Mouse (Mus musculus) cerebellum, adult 2 months (tissue): Measurements from ENCODE around the gene Add3. TPM values are rescaled to one million over a fixed set of nuclear protein-coding genes. Genes with fewer than 3 reads are reported as not detected.

ENCODE experiments used
- DNase-seq, 2 experiments: peaks; one replicate each; pipeline ENCODE4 v3.0.0; 2021
- H3K27ac ChIP-seq: fragments of 200-500 bp; 2 replicates; pipeline ENCODE4 v1.5.1; 2012; ENCODE audit warnings: low read length, control low read depth, inconsistent platforms; ENCODE audit not compliant: insufficient read depth
- H3K27me3 ChIP-seq: fragments of 200-500 bp; 2 replicates; pipeline ENCODE4 v1.6.1; 2012; ENCODE audit warnings: inconsistent platforms, mild to moderate bottlenecking, low read length, moderate library complexity; ENCODE audit not compliant: control insufficient read depth, insufficient read depth
- H3K4me1 ChIP-seq: fragments of 200-500 bp; 2 replicates; pipeline ENCODE4 v1.6.1; 2011; ENCODE audit warnings: low read length; ENCODE audit not compliant: control insufficient read depth, insufficient read depth
- H3K4me3 ChIP-seq: fragments of 200-500 bp; replicated peaks from 2 replicates; pipeline ENCODE3; 2011; ENCODE audit warnings: mild to moderate bottlenecking, low read depth, low read length, control low read depth; ENCODE audit not compliant: insufficient read depth
- CTCF ChIP-seq: fragments of 200-500 bp; IDR thresholded peaks from 2 replicates; pipeline ENCODE4 v1.5.1; 2011; ENCODE audit warnings: low read depth, mild to moderate bottlenecking, control low read depth, low read length, moderate library complexity, borderline replicate concordance; ENCODE audit not compliant: insufficient read depth
- POLR2A ChIP-seq: fragments of 200-500 bp; IDR thresholded peaks from 2 replicates; pipeline ENCODE4 v1.6.1; 2011; ENCODE audit warnings: low read length, control low read depth, borderline replicate concordance; ENCODE audit not compliant: insufficient read depth
- WGBS: fragments of 180-500 bp; shearing (Covaris S2); methylation state at CpG from one replicate; pipeline ENCODE4 v1.1.7; 2018; 5-methylcytosine and 5-hydroxymethylcytosine counted together
- polyA plus RNA-seq: library from polyadenylated mRNA; depleted of rRNA; stranded (reverse); fragments of >200 nt; gene quantifications from 2 replicates; pipeline ENCODE4 v1.2.3, GENCODE M21; 2012

Add3 gene
- polyA plus RNA-seq, 1 experiment = 80.2 TPM

- Histone ChIP-seq H3K27me3 (no peaks in the 10 kb centered on the region), H3K4me3 (no peak overlapping the region), H3K4me1 (no peaks in the 10 kb centered on the region), H3K27ac (no peak overlapping the region)
- TF ChIP-seq CTCF = no peak
- no peak for TF ChIP-seq POLR2A
- no peak for DNase-seq
- WGBS = 87% methylated on average over 17 of the region's 17 CpGs
These were observed 132.9 kb downstream of the Add3 start for GRCm38 (mm10) chr19:53273055-53273722.

- TF ChIP-seq CTCF (no peak), POLR2A (no peak)
- 88% methylated on average over 23 of the region's 23 CpGs for WGBS
These were observed 133.7 kb downstream of the Add3 start for GRCm38 (mm10) chr19:53273781-53274428.

GRCm38 (mm10) chr19:53275204-53275603 lies 135.0 kb downstream of the Add3 start:
- no peak for DNase-seq
- WGBS = 51% methylated on average over 3 of the region's 3 CpGs
- no peak overlapping the region for H3K4me3 ChIP-seq
- H3K27ac ChIP-seq = no peak overlapping the region
- H3K4me1 ChIP-seq = no peaks in the 10 kb centered on the region
- TF ChIP-seq CTCF (no peak), POLR2A (no peak)
- no peaks in the 10 kb centered on the region for H3K27me3 ChIP-seq

More at GRCm38 (mm10) chr19:53273781-53274428, 133.7 kb downstream of the Add3 start:
- Histone ChIP-seq H3K27ac (no peak overlapping the region), H3K4me1 (no peaks in the 10 kb centered on the region), H3K4me3 (no peak overlapping the region), H3K27me3 (no peaks in the 10 kb centered on the region)
- no peak for DNase-seq

- no peaks in the 10 kb centered on the region for H3K27me3 ChIP-seq
- WGBS = 78% methylated on average over 19 of the region's 19 CpGs
- DNase-seq = no peak
- H3K4me3 ChIP-seq = no peak overlapping the region
- H3K27ac ChIP-seq = no peak overlapping the region
- no peak for TF ChIP-seq POLR2A
- no peak for TF ChIP-seq CTCF
- no peaks in the 10 kb centered on the region for H3K4me1 ChIP-seq
These were observed 136.9 kb downstream of the Add3 start for GRCm38 (mm10) chr19:53276902-53277707.

- Histone ChIP-seq H3K4me1 (no peaks in the 10 kb centered on the region), H3K27ac (no peak overlapping the region), H3K27me3 (no peaks in the 10 kb centered on the region), H3K4me3 (no peak overlapping the region)
- DNase-seq = no peak
- 76% methylated on average over 19 of the region's 19 CpGs for WGBS
- TF ChIP-seq POLR2A = no peak
- TF ChIP-seq CTCF = no peak
These were observed 138.5 kb downstream of the Add3 start for GRCm38 (mm10) chr19:53278491-53279415.

GRCm38 (mm10) chr19:53280254-53280653 lies 140.0 kb downstream of the Add3 start:
- 92% methylated on average over 8 of the region's 8 CpGs for whole genome bisulfite sequencing
- TF ChIP-seq POLR2A (no peak), CTCF (no peak)
- no peak for DNase-seq
- Histone ChIP-seq H3K27me3 (no peaks in the 10 kb centered on the region), H3K4me1 (peaks cover 7% of the 10 kb centered on the region), H3K27ac (no peak overlapping the region), H3K4me3 (no peak overlapping the region)

- Histone ChIP-seq H3K4me1 (peaks cover 7% of the 10 kb centered on the region), H3K4me3 (no peak overlapping the region), H3K27ac (no peak overlapping the region), H3K27me3 (no peaks in the 10 kb centered on the region)
- WGBS = 66% methylated on average over 10 of the region's 10 CpGs
- TF ChIP-seq CTCF = no peak
- no peak for TF ChIP-seq POLR2A
- no peak for DNase-seq
These were observed 142.3 kb downstream of the Add3 start for GRCm38 (mm10) chr19:53282571-53282970.
